Comparison of ENCODE assay signal across 19 mouse cellular contexts in genomic region chr12:29409336-29410055, GRCm38 (mm10).
DNase-seq lines count a peak whose midpoint lies in the region; ATAC-seq and TF ChIP-seq lines count a peak whose summit lies in the region.
"Had no signal": no experiment of that assay in that cellular context is flagged by ENCODE, and none has a peak within 500 bp of the region (broad histone marks: within the 10 kb centered on the region; RNA-seq: fewer than 3 reads in every experiment).

No protein-coding gene starts in this region.

- no peaks in the 10 kb centered on the region for H3K27me3 ChIP-seq in hindbrain, postnatal 0 days (ENCODE audit: insufficient read depth, low read length)
- no peaks in the 10 kb centered on the region for H3K27me3 ChIP-seq in hindbrain, embryonic 16.5 days (replicated peaks; ENCODE audit: control insufficient read depth, insufficient read depth, low read length)
- no peaks in the 10 kb centered on the region for H3K27me3 ChIP-seq in neural tube, embryonic 11.5 days (ENCODE audit: control insufficient read depth, insufficient read depth, low read length)
- H3K27me3 ChIP-seq in limb, embryonic 10.5 days (ENCODE audit: low read depth, poor library complexity, severe bottlenecking): no peaks in the 10 kb centered on the region
- H3K27me3 ChIP-seq: embryonic facial prominence, embryonic 12.5 days; forebrain, embryonic 12.5 days; intestine, embryonic 15.5 days had no signal

- no peak overlapping the region for H3K4me3 ChIP-seq in hindbrain, postnatal 0 days (ENCODE audit: low read length)
- H3K4me3 ChIP-seq in hindbrain, embryonic 16.5 days (ENCODE audit: low read length): no peak overlapping the region
- no peak overlapping the region for H3K4me3 ChIP-seq in neural tube, embryonic 11.5 days (ENCODE audit: low read depth, low read length)
- H3K4me3 ChIP-seq in limb, embryonic 10.5 days: no peak overlapping the region
- H3K4me3 ChIP-seq: embryonic facial prominence, embryonic 12.5 days; forebrain, embryonic 12.5 days; heart, embryonic 10.5 days; intestine, embryonic 15.5 days had no signal

- no peaks in the 10 kb centered on the region for H3K36me3 ChIP-seq in hindbrain, postnatal 0 days (ENCODE audit: insufficient read depth, low read length)
- no peaks in the 10 kb centered on the region for H3K36me3 ChIP-seq in hindbrain, embryonic 16.5 days (ENCODE audit: control insufficient read depth, insufficient read depth, low read length)
- H3K36me3 ChIP-seq in neural tube, embryonic 11.5 days (ENCODE audit: control insufficient read depth, insufficient read depth, low read length): no peaks in the 10 kb centered on the region
- no peaks in the 10 kb centered on the region for H3K36me3 ChIP-seq in limb, embryonic 10.5 days
- H3K36me3 ChIP-seq: embryonic facial prominence, embryonic 12.5 days; forebrain, embryonic 12.5 days; heart, embryonic 10.5 days; intestine, embryonic 15.5 days had no signal

- 69% methylated on average over 8 of the region's 8 CpGs for WGBS in hindbrain, postnatal 0 days
- WGBS in hindbrain, embryonic 16.5 days: 83% methylated on average over 8 of the region's 8 CpGs
- 91% methylated on average over 8 of the region's 8 CpGs for WGBS in neural tube, embryonic 11.5 days
- 88% methylated on average over 8 of the region's 8 CpGs for WGBS in limb, embryonic 10.5 days

- no peaks in the 10 kb centered on the region for H3K4me1 ChIP-seq in hindbrain, postnatal 0 days (ENCODE audit: insufficient read depth, low read length)
- H3K4me1 ChIP-seq in hindbrain, embryonic 16.5 days (ENCODE audit: control insufficient read depth, insufficient read depth, low read depth, low read length): no peaks in the 10 kb centered on the region
- no peaks in the 10 kb centered on the region for H3K4me1 ChIP-seq in neural tube, embryonic 11.5 days (ENCODE audit: control insufficient read depth, insufficient read depth, low read length)
- H3K4me1 ChIP-seq in limb, embryonic 10.5 days: peaks cover 12% of the 10 kb centered on the region
- H3K4me1 ChIP-seq: embryonic facial prominence, embryonic 12.5 days; forebrain, embryonic 12.5 days; intestine, embryonic 15.5 days had no signal

- H3K9me3 ChIP-seq in hindbrain, postnatal 0 days (ENCODE audit: low read length): no peaks in the 10 kb centered on the region
- H3K9me3 ChIP-seq in hindbrain, embryonic 16.5 days (ENCODE audit: control insufficient read depth, low read length): no peaks in the 10 kb centered on the region
- H3K9me3 ChIP-seq in neural tube, embryonic 11.5 days (ENCODE audit: control insufficient read depth, low read length): no peaks in the 10 kb centered on the region
- no peaks in the 10 kb centered on the region for H3K9me3 ChIP-seq in limb, embryonic 10.5 days (replicated peaks)
- H3K9me3 ChIP-seq: embryonic facial prominence, embryonic 12.5 days; forebrain, embryonic 12.5 days; heart, embryonic 10.5 days; intestine, embryonic 15.5 days had no signal

- no peak for ATAC-seq in hindbrain, postnatal 0 days
- ATAC-seq in hindbrain, embryonic 16.5 days: no peak
- no peak for ATAC-seq in neural tube, embryonic 11.5 days (ENCODE audit: insufficient read depth, low FRiP score, low TSS enrichment)
- ATAC-seq: forebrain, embryonic 16.5 days; intestine, embryonic 15.5 days had no signal

- H3K4me2 ChIP-seq in hindbrain, postnatal 0 days (ENCODE audit: low read depth, low read length): no peak overlapping the region
- no peak overlapping the region for H3K4me2 ChIP-seq in hindbrain, embryonic 16.5 days (ENCODE audit: low read length)
- H3K4me2 ChIP-seq in neural tube, embryonic 11.5 days (ENCODE audit: low read depth): no peak overlapping the region
- H3K4me2 ChIP-seq: embryonic facial prominence, embryonic 12.5 days; forebrain, embryonic 12.5 days; intestine, embryonic 15.5 days had no signal

- no peak for TF ChIP-seq CTCF in hindbrain, postnatal 0 days (IDR thresholded peaks at IDR 0.05; ENCODE audit: low read depth)

- peak; percentile 24 to 47 for DNase-seq in cerebellum, postnatal 14 days
- no peak for DNase-seq in cerebellum, postnatal 25 days
- peak; percentile 16 for DNase-seq in hindbrain, postnatal 0 days (ENCODE audit: low spot score)
- no peak for DNase-seq in neural tube, embryonic 11.5 days (ENCODE audit: low spot score)
- DNase-seq in neural tube, embryonic 10.5 days (ENCODE audit: extremely low spot score, low spot score): no peak
- peak; percentile 28 for DNase-seq in limb, embryonic 10.5 days (ENCODE audit: low spot score)
- no peak for DNase-seq in gastrocnemius, postnatal 10 days
- DNase-seq: adrenal gland, postnatal 10 days; cerebellum, adult 18-20 months; cerebellum, adult 9-11 months; gastrocnemius, postnatal 14 days; heart, postnatal 10 days; heart, postnatal 4 days had no signal

- H3K9ac ChIP-seq in hindbrain, postnatal 0 days (replicated peaks; ENCODE audit: low read length): no peak overlapping the region
- no peak overlapping the region for H3K9ac ChIP-seq in hindbrain, embryonic 16.5 days (ENCODE audit: low read depth, low read length)
- no peak overlapping the region for H3K9ac ChIP-seq in neural tube, embryonic 11.5 days (ENCODE audit: low read length)
- H3K9ac ChIP-seq: embryonic facial prominence, embryonic 12.5 days; forebrain, embryonic 12.5 days; intestine, embryonic 15.5 days had no signal

- H3K27ac ChIP-seq in hindbrain, postnatal 0 days: no peak overlapping the region
- no peak overlapping the region for H3K27ac ChIP-seq in hindbrain, embryonic 16.5 days (ENCODE audit: low read depth, low read length)
- peak overlapping the region; percentile 14; the same call in 1 of the 2 replicates for H3K27ac ChIP-seq in neural tube, embryonic 11.5 days (ENCODE audit: low read depth, low read length)
- H3K27ac ChIP-seq in limb, embryonic 10.5 days: no peak overlapping the region
- H3K27ac ChIP-seq: embryonic facial prominence, embryonic 12.5 days; forebrain, embryonic 12.5 days; heart, embryonic 10.5 days; intestine, embryonic 15.5 days had no signal

Comparison
In these comparisons a context has a peak if more than half of its experiments do, and no peak if none do; other contexts are left out.
1. DNase-seq: peak in cerebellum, postnatal 14 days (2 of 2), hindbrain, postnatal 0 days (single experiment) and limb, embryonic 10.5 days (single experiment); none in cerebellum, postnatal 25 days (0 of 2), neural tube, embryonic 11.5 days (single experiment), neural tube, embryonic 10.5 days (single experiment) and gastrocnemius, postnatal 10 days (single experiment).